Mouse (Mus musculus): ENCODE measurements around the gene Cldn18. TPM values are rescaled to one million over a fixed set of nuclear protein-coding genes. Genes with fewer than 3 reads are reported as not detected.
A peak's percentile ranks its signal among the peaks of the same experiment; 100 is the strongest.

Cldn18 gene
- polyA plus RNA-seq, 1 experiment = not detected

DNA sequence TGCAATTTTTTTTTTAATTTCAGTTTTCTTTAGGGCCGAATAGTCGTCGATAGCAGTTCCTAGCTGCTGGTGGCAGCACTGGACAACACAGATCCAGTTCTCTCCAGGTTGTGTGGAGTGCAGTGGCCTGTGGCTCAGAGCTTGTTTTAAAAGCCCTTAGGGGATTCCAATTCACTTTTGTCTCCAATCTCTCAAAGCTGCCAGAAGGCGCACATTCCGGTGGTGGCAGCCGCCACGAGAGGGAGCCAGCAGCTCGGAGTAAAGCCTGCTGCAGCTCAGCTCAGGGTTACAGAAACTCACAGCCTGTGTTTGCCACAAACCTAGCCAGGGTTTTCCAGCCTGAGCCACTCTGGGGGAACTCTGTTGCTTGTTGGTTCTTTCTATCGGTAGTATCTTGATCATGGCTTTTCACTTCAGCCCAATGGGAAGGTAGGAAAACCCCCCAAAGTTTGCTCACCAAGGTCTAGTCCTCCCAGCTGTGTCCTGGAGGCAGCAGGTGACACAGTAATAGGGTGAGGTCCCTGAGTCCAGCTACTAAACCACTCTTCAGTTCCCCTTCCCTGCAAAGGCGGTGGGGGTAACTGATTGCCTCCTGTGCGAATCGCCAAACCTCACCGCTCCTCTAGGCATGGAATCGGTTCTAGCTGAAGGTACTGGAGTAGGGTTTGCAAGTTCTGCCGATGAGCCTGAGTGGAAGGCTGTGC lies 13.0 kb upstream of the Cldn18 start:
- H3K9ac ChIP-seq (ENCODE audit: low read depth, poor library complexity, severe bottlenecking) = no peak overlapping the region
- no peak overlapping the region for H3K27ac ChIP-seq (ENCODE audit: insufficient read depth, low read length)
- peaks cover 8% of the 10 kb centered on the region for H3K9me3 ChIP-seq (replicated peaks; ENCODE audit: control insufficient read depth, insufficient read depth, low read length, poor library complexity, severe bottlenecking)
- no peak overlapping the region for H3K4me3 ChIP-seq (ENCODE audit: low read depth, low read length)
- H3K27me3 ChIP-seq (ENCODE audit: control insufficient read depth, insufficient read depth, low read length, poor library complexity, severe bottlenecking) = no peaks in the 10 kb centered on the region
- H3K4me1 ChIP-seq (ENCODE audit: control insufficient read depth, insufficient read depth, low read length) = no peaks in the 10 kb centered on the region
- H3K36me3 ChIP-seq (ENCODE audit: control insufficient read depth, insufficient read depth, low read length, poor library complexity, severe bottlenecking) = no peaks in the 10 kb centered on the region
- 0 out of 2 replicates have a peak, but pooled peaks have one; percentile 22 for TF ChIP-seq EP300 (IDR thresholded peaks at IDR 0.05; ENCODE audit: insufficient read depth, low read depth, low read length)
- no peak for TF ChIP-seq POLR2A (IDR thresholded peaks at IDR 0.05; ENCODE audit: insufficient read depth, low read length)
- peak; percentile 80 for TF ChIP-seq CTCF (IDR thresholded peaks at IDR 0.05; ENCODE audit: low read depth, low read length)

DNA sequence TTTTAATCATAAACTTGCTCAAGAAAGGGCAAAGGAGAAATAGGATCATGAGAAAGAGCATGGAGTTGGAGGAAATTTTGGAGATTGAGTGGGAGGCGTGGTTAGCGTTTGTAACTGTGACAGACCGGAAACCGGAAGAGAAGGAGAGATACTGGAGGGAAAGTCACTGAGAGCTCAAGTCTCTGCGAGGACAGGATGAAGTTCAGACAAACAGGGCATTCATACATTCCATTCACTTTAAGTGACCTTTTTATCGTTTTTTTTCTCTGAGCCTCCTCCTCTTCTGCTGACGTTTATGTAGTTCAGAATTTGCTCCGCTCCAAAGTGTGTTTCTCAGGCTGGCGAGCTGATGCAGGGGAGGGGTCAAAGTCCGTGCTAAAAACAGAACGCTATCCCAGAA lies 10.8 kb upstream of the Cldn18 start:
- Histone ChIP-seq H3K9ac (ENCODE audit: low read depth, poor library complexity, severe bottlenecking) (no peak overlapping the region), H3K27ac (ENCODE audit: insufficient read depth, low read length) (no peak overlapping the region), H3K36me3 (ENCODE audit: control insufficient read depth, insufficient read depth, low read length, poor library complexity, severe bottlenecking) (no peaks in the 10 kb centered on the region), H3K27me3 (ENCODE audit: control insufficient read depth, insufficient read depth, low read length, poor library complexity, severe bottlenecking) (no peaks in the 10 kb centered on the region), H3K4me1 (ENCODE audit: control insufficient read depth, insufficient read depth, low read length) (no peaks in the 10 kb centered on the region), H3K9me3 (replicated peaks; ENCODE audit: control insufficient read depth, insufficient read depth, low read length, poor library complexity, severe bottlenecking) (no peaks in the 10 kb centered on the region), H3K4me3 (ENCODE audit: low read depth, low read length) (no peak overlapping the region)
- TF ChIP-seq POLR2A (IDR thresholded peaks at IDR 0.05; ENCODE audit: insufficient read depth, low read length) = no peak
- TF ChIP-seq CTCF (IDR thresholded peaks at IDR 0.05; ENCODE audit: low read depth, low read length) = no peak
- no peak for TF ChIP-seq EP300 (IDR thresholded peaks at IDR 0.05; ENCODE audit: insufficient read depth, low read depth, low read length)

GRCm38 (mm10) chr9:99725278-99725677 lies 8.2 kb upstream of the Cldn18 start:
- no peaks in the 10 kb centered on the region for H3K36me3 ChIP-seq (ENCODE audit: control insufficient read depth, insufficient read depth, low read length, poor library complexity, severe bottlenecking)
- no peak overlapping the region for H3K9ac ChIP-seq (ENCODE audit: low read depth, poor library complexity, severe bottlenecking)
- no peak overlapping the region for H3K4me3 ChIP-seq (ENCODE audit: low read depth, low read length)
- no peaks in the 10 kb centered on the region for H3K9me3 ChIP-seq (replicated peaks; ENCODE audit: control insufficient read depth, insufficient read depth, low read length, poor library complexity, severe bottlenecking)
- H3K4me1 ChIP-seq (ENCODE audit: control insufficient read depth, insufficient read depth, low read length) = no peaks in the 10 kb centered on the region
- no peak for TF ChIP-seq EP300 (IDR thresholded peaks at IDR 0.05; ENCODE audit: insufficient read depth, low read depth, low read length)
- no peak for TF ChIP-seq POLR2A (IDR thresholded peaks at IDR 0.05; ENCODE audit: insufficient read depth, low read length)
- no peak for TF ChIP-seq CTCF (IDR thresholded peaks at IDR 0.05; ENCODE audit: low read depth, low read length)
- H3K27ac ChIP-seq (ENCODE audit: insufficient read depth, low read length) = no peak overlapping the region
- no peaks in the 10 kb centered on the region for H3K27me3 ChIP-seq (ENCODE audit: control insufficient read depth, insufficient read depth, low read length, poor library complexity, severe bottlenecking)

GRCm38 (mm10) chr9:99720011-99720410 lies 2.9 kb upstream of the Cldn18 start:
- TF ChIP-seq POLR2A (IDR thresholded peaks at IDR 0.05; ENCODE audit: insufficient read depth, low read length) (no peak), CTCF (IDR thresholded peaks at IDR 0.05; ENCODE audit: low read depth, low read length) (no peak), EP300 (IDR thresholded peaks at IDR 0.05; ENCODE audit: insufficient read depth, low read depth, low read length) (no peak)

GRCm38 (mm10) chr9:99710297-99710696 lies 6.8 kb downstream of the Cldn18 start:
- H3K27me3 ChIP-seq (ENCODE audit: control insufficient read depth, insufficient read depth, low read length, poor library complexity, severe bottlenecking) = no peaks in the 10 kb centered on the region
- no peak overlapping the region for H3K9ac ChIP-seq (ENCODE audit: low read depth, poor library complexity, severe bottlenecking)
- H3K4me3 ChIP-seq (ENCODE audit: low read depth, low read length) = no peak overlapping the region
- no peak for TF ChIP-seq CTCF (IDR thresholded peaks at IDR 0.05; ENCODE audit: low read depth, low read length)
- no peak for TF ChIP-seq POLR2A (IDR thresholded peaks at IDR 0.05; ENCODE audit: insufficient read depth, low read length)
- no peak for TF ChIP-seq EP300 (IDR thresholded peaks at IDR 0.05; ENCODE audit: insufficient read depth, low read depth, low read length)
- H3K4me1 ChIP-seq (ENCODE audit: control insufficient read depth, insufficient read depth, low read length) = no peaks in the 10 kb centered on the region
- no peaks in the 10 kb centered on the region for H3K9me3 ChIP-seq (replicated peaks; ENCODE audit: control insufficient read depth, insufficient read depth, low read length, poor library complexity, severe bottlenecking)
- H3K36me3 ChIP-seq (ENCODE audit: control insufficient read depth, insufficient read depth, low read length, poor library complexity, severe bottlenecking) = no peaks in the 10 kb centered on the region
- no peak overlapping the region for H3K27ac ChIP-seq (ENCODE audit: insufficient read depth, low read length)

More at GRCm38 (mm10) chr9:99720011-99720410, 2.9 kb upstream of the Cldn18 start:
- no peak overlapping the region for H3K4me3 ChIP-seq (ENCODE audit: low read depth, low read length)
- H3K9ac ChIP-seq (ENCODE audit: low read depth, poor library complexity, severe bottlenecking) = no peak overlapping the region
- H3K36me3 ChIP-seq (ENCODE audit: control insufficient read depth, insufficient read depth, low read length, poor library complexity, severe bottlenecking) = no peaks in the 10 kb centered on the region
- no peaks in the 10 kb centered on the region for H3K4me1 ChIP-seq (ENCODE audit: control insufficient read depth, insufficient read depth, low read length)
- no peaks in the 10 kb centered on the region for H3K9me3 ChIP-seq (replicated peaks; ENCODE audit: control insufficient read depth, insufficient read depth, low read length, poor library complexity, severe bottlenecking)
- H3K27me3 ChIP-seq (ENCODE audit: control insufficient read depth, insufficient read depth, low read length, poor library complexity, severe bottlenecking) = no peaks in the 10 kb centered on the region
- no peak overlapping the region for H3K27ac ChIP-seq (ENCODE audit: insufficient read depth, low read length)

DNA sequence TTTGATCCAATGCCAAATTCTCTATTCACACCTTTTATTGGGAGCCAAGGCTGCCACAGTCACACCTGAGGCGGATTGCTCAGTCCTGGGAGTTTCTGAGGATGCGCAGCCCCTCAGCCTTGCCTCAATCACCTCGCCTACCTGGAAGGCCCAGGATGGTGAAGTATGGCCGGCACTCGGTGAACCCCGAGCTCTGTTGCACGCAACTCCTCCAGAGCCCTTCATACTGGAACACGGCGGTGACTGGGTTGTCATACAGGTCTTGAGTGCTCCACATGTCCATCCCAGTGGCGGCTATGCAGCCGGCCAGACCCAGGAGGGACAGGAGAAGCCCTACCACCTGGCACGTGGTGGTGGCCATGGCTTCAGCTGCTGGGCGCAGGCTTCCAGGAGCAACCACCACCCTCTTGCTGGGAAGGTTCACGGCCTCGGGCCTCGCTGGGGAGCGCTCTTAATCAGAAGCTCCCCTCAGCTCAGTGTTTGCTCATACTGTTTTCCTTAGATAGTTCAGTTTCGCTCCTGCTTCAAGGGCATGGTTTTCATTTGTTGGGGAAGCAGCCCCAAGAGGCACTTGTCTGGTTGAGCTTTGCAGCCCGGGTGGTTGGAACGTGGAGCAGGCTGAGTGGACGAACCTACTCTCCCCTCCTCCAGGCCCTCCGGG lies 7.3 kb downstream of the Cldn18 start:
- Histone ChIP-seq H3K27ac (ENCODE audit: insufficient read depth, low read length) (no peak overlapping the region), H3K27me3 (ENCODE audit: control insufficient read depth, insufficient read depth, low read length, poor library complexity, severe bottlenecking) (no peaks in the 10 kb centered on the region), H3K4me1 (ENCODE audit: control insufficient read depth, insufficient read depth, low read length) (no peaks in the 10 kb centered on the region), H3K9ac (ENCODE audit: low read depth, poor library complexity, severe bottlenecking) (no peak overlapping the region), H3K36me3 (ENCODE audit: control insufficient read depth, insufficient read depth, low read length, poor library complexity, severe bottlenecking) (no peaks in the 10 kb centered on the region), H3K9me3 (replicated peaks; ENCODE audit: control insufficient read depth, insufficient read depth, low read length, poor library complexity, severe bottlenecking) (no peaks in the 10 kb centered on the region), H3K4me3 (ENCODE audit: low read depth, low read length) (no peak overlapping the region)
- TF ChIP-seq POLR2A (IDR thresholded peaks at IDR 0.05; ENCODE audit: insufficient read depth, low read length) (no peak), CTCF (IDR thresholded peaks at IDR 0.05; ENCODE audit: low read depth, low read length) (no peak), EP300 (IDR thresholded peaks at IDR 0.05; ENCODE audit: insufficient read depth, low read depth, low read length) (no peak)
